Mouse (Mus musculus) liver, adult (tissue): ENCODE measurements around the gene Inpp5f.
A peak's percentile ranks its signal among the peaks of the same experiment; 100 is the strongest.

Experiments used
- GATA4 ChIP-seq: IDR thresholded peaks from 2 replicates; pipeline ENCODE4 v1.6.1; 2014; ENCODE audit warnings: mild to moderate bottlenecking, low read length; ENCODE audit not compliant: insufficient replicate concordance

Gene Inpp5f

GRCm38 (mm10) chr7:128587334-128587933 is 23.7 kb upstream of the Inpp5f start:
- TF ChIP-seq GATA4 = no peak

- TF ChIP-seq GATA4 = no peak
These were observed 19.6 kb upstream of the Inpp5f start for GRCm38 (mm10) chr7:128591345-128592084.

- 0 out of 2 replicates have a peak, but pooled peaks have one; percentile 12 for TF ChIP-seq GATA4
These were observed 18.8 kb upstream of the Inpp5f start for GRCm38 (mm10) chr7:128592118-128592935.

- TF ChIP-seq GATA4 = no peak
These were observed 18.2 kb upstream of the Inpp5f start for GRCm38 (mm10) chr7:128592936-128593241.

GRCm38 (mm10) chr7:128596274-128596673 is 14.9 kb upstream of the Inpp5f start:
- TF ChIP-seq GATA4 = no peak

- TF ChIP-seq GATA4 = no peak
These were observed 12.1 kb upstream of the Inpp5f start for GRCm38 (mm10) chr7:128599072-128599471.

- no peak for TF ChIP-seq GATA4
These were observed 9.3 kb upstream of the Inpp5f start for GRCm38 (mm10) chr7:128601826-128602225.

GRCm38 (mm10) chr7:128610490-128610889 is 638 bp upstream of the Inpp5f start:
- no peak for TF ChIP-seq GATA4

- no peak for TF ChIP-seq GATA4
These were observed 777 bp downstream of the Inpp5f start for GRCm38 (mm10) chr7:128611799-128612411.

GRCm38 (mm10) chr7:128612521-128613181 is 1.5 kb downstream of the Inpp5f start:
- TF ChIP-seq GATA4 = no peak

- no peak for TF ChIP-seq GATA4
These were observed 2.5 kb downstream of the Inpp5f start for GRCm38 (mm10) chr7:128613578-128613977.

GRCm38 (mm10) chr7:128617587-128617986 is 6.5 kb downstream of the Inpp5f start:
- TF ChIP-seq GATA4 = no peak

GRCm38 (mm10) chr7:128620178-128620577 is 9.1 kb downstream of the Inpp5f start:
- no peak for TF ChIP-seq GATA4

- peak; percentile 74 for TF ChIP-seq GATA4
These were observed 11.3 kb downstream of the Inpp5f start for GRCm38 (mm10) chr7:128622266-128622961.
